Mouse (Mus musculus): ENCODE results near the gene Tbc1d2.
"Not testable (repeated sequence)": the region's sequence is repeated elsewhere in the genome, so short reads cannot be mapped to it uniquely, and the experiment has no call there.

Gene Tbc1d2

DNA sequence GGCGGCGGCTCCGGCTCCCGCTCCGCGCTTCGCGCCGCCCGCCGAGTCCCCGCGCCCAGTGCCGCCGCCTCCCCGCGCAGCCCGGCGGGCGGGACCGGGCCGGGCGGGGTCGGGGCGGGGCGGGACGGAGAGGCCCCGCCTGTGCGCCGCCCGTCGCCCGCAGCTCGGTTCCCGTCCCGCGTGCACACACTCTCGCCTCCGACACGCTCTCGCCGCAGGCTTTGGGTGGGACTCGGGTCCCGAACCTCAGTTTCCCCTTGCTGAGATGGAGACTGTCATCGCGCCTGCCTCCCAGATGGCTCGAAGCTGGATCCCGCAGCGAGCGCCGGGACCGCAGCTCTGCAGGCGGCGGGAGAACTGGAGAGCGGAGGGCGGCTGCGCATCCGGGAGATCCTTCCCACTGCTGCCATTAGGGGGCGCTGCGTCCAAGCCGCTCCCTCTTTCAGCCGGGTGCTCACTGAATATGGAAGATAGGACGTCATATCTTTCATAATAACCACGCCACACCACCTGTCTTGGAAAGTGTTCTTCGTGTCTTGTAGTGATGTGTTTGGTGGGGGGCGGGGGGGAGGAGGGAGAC lies 48.1 kb downstream of the Tbc1d2 start, which contains the start of gene Coro2a:
Gene Coro2a (minus strand): TSS at position 359 of the 580 bp plus-strand sequence.
- peak; percentile 81 for ATAC-seq (ENCODE audit: low TSS enrichment)

DNA sequence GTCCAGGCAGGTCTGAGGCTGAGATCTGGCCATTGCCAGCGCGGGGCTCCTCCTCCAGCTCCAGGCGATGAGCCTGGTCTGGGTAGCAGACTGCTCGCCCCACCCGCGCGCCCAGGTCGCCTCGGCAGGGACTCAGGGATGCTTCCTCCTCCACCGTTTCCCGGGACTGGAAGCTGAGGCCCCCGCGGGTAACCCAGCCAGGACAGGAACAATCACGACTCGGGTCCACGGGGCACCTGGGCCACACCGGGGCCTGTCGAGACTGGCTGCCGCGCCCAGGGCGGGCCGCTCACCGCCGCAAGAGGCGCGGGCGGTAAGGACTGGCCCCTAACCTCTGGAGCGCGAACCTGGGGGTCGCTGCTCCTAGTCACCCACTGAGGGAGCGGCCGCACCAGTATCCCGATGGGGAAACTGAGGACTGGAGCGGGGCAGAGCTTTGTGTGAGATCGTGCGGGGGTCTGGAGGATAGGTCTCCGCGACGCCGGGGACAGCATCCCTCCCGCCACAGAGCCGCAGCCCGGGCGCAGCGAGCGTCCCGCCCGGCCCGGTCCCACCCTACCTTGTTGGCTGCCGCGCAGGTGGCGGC lies 48.7 kb downstream of the Tbc1d2 start:
- peak; percentile 31 for ATAC-seq (ENCODE audit: low TSS enrichment)

DNA sequence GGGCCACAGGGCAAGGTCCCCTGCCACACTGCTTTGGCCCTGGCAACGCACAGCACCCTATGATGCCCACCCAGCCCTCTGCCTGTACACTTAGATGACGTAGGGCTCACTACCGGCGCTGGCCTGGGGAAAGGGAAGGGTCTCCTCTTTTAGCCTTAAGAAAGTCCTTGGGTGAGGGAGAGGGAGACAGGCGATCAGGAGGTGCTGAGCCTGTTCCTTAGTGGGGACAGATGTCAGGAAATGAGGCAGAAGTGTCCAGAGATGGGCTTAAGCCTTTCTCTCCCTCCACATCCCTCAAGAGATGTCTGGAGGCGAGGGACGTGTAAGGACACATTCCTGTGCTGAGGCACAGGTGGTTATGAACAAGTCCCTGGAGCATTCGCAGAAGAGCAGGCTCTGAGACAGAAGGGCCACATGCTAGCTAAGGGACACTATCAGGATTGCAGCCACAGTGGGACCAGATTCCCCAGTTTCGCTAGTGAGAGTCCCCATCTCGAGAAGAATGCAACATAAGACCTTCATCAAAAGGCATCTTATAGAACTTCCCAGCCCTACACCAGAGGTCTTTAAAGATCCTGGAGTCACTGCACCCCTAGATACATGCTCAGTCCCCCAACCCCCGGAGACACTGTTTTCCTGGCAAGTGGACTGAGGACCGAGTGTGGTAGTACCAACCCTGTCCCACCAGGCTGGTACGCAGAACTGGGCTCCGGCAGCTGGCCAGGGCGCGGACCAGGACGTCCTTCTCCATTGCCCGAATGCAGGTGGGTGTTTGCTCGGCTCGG lies 49.3 kb downstream of the Tbc1d2 start:
- no peak for ATAC-seq (ENCODE audit: low TSS enrichment)

DNA sequence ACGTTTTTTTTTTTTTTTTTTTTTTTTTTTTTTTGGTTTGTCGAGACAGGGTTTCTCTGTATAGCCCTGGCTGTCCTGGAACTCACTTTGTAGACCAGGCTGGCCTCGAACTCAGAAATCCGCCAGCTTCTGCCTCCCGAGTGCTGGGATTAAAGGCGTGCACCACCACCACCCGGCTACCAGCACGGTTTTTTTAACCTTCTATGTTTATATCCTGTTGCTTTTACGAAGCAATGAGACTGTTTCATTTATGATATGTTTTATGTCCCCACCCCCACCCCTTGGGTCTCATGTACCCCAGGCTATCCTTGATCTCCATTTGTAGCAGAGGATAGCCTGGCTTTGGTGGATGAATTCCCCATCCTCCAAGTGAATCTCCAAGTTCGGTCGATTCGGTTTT lies 50.4 kb downstream of the Tbc1d2 start:
- ATAC-seq (ENCODE audit: low TSS enrichment), result not testable (repeated sequence)

DNA sequence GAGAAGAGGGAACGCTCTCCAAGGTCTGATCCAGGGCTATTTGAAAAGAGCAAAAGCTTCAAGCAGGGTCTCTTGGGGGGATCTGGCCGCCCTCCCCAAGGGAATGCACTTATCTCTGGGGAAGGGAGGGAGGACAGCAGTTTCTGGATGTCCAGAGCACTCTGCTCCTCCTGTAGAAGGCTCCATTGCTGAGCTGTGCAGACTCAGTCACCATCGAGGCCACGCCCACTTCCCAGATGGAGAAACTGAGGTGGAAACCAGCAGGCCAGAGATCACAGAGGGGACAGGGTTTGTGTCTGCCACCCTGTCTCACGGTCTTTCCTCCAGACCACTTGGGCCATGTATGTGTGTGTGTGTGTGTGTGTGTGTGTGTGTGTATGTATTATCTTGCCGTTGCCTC lies 51.0 kb downstream of the Tbc1d2 start:
- no peak for ATAC-seq (ENCODE audit: low TSS enrichment)

DNA sequence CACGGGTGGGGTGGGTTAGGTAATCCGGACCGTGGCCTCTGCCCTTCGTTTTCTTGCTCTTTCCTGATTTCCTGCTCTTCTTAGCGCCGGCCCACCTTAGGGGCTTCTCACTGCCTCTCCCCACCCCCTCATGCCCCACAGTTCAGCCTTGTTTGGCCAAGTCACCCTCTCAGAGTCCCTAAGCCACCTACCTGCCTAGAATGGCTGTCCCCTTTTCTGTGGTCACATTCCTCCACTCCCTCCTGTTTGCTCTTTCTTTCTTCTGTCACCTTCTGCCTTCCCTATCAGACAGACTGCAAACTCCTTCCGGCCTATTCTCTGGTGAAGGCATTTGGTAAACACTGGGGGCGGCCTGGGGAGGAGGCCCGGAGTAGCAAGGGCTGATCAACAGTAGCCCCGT lies 51.9 kb downstream of the Tbc1d2 start:
- no peak for ATAC-seq (ENCODE audit: low TSS enrichment)

DNA sequence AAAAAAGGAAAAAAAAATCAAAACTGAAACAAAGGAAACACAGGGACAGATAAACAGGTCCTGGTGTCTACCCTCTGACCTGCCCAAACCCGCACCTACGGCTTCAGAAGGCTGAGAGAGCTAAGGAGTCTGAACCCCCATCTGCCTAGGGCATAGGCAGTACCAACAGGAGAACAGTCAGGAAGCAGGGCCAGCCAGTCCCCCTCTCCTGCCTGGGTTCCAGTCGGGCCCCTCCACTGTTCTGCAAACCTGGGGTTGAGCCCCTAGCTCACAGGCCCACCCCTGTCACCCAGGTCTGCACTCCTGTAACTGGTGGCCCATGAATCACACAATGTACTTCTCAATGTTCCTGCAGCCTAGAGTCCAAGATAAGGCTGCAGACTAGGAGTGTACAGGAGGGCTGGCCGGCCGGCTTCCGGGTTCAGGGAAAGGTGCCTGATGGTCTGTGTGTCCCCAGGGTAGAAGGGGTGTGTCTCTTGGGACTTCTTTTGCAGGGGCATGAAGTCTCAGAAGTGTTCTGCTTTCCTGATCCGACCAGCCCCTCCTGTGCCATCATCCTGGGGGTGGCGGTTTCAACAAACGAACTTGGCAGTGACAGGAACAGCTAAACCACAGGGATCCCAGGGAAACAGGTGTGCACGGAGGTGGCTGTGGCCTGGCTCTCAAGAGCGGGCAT lies 52.6 kb downstream of the Tbc1d2 start:
- ATAC-seq (ENCODE audit: low TSS enrichment), result no peak

DNA sequence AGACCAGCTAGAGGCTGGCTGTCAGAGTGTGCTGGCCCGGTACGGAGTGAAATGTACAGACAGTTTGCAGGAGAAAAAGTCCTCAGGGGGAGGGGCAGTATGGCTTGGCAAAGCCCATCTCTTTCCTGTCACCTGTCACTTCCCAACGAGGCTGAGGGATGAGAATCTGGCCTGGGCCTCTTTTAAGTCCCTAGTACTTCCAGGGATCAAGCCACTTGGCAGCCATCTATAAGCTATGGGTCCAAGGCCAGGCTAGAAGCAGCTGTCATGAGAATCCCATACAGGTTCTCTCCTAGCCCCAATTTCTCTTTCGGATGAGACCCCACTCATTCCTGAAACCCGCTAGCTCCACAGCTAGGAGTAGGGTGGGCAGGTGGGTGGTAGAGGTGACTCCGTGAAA lies 53.6 kb downstream of the Tbc1d2 start:
- no peak for ATAC-seq (ENCODE audit: low TSS enrichment)

DNA sequence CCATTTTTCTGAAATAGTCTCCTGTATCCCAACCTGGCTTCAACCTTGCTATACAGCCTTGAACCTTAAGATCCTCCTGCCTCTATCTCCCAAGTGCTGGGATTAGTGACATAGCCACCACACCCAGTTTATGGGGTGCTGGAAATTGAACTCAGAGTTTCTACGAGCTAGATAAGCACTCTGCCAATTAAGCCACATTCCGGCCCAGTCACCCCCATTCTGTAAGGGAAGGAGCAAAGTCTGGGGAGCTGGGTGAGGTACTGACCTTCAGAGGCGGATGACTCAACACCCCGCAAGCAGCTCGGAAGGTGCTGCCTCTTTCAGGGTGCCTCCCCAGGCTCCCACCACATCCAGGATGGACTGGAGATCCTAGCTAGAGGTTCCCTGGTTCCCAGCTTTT lies 55.9 kb downstream of the Tbc1d2 start:
- ATAC-seq (ENCODE audit: low TSS enrichment), result no peak

DNA sequence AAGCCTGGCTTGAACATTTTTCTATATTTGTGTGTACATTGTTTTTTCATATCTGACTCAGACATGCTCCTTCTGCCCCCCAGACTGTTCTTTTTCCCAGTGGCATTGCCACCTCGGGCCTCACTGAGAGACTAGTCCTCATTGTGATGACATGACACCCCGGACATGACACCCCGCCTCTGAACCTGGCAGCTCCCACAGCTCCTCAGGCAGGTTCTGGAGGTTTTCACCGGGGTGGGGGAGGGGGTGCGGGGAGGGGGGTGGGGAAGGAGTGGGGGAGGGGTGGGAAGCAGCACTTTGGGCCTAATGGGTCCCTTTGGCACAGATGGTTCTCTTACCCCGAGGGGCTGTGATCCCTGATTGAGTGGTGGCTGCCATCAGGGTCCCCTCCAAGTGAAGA lies 56.5 kb downstream of the Tbc1d2 start:
- no peak for ATAC-seq (ENCODE audit: low TSS enrichment)

DNA sequence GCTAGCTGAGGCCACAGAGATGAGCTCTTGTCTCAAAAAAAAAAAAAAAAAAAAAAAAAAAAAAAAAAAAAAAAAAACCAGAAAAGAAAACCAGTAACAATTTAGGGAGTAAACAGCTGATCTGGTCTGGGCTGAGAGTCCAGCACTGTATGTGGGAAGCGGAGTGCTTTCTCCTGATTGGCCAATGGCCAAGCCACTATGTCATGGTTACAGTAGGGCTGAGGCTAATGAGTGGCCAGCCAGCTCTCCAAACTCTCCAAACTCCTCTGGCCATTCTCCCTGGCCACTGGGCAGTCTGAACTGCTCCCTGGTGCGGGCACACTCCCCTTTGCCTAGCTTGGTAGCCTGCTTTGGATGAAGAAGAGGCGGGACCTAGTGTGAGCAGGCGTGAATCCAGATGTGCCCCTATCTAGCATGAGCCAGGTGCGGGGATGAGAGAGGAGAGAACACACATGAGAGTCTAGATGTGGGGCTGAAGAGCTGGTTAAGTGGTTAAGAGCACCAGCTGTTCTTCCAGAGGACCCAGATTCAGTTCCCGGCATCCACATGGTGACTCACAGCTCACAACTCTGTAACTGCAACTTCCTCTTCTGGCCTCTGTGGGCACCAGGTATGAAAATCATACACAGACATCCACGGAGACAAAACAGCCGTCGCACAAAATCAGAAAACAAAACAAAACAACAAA lies 58.0 kb downstream of the Tbc1d2 start:
- ATAC-seq (ENCODE audit: low TSS enrichment), result peak; percentile 15; the same call in 1 of the 2 replicates

DNA sequence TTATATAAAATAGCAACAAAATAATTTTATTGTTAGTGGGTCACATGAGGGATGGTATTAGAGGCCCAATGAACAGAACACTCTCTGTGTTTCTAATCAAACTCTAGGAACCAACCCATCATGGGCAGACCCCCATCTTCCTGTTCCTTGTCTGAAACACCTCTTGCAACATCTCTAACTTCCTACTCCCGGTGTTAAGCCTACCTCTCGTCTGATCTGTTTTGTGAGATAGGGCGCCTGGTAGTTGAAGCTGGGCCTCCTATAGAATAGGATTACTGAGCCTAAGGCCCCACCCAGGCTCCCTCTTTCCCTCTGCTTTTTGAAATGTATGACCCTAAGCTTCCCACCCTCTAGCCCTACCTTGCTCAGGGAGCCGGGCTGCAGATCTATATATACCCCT lies 59.2 kb downstream of the Tbc1d2 start:
- ATAC-seq (ENCODE audit: low TSS enrichment), result no peak

DNA sequence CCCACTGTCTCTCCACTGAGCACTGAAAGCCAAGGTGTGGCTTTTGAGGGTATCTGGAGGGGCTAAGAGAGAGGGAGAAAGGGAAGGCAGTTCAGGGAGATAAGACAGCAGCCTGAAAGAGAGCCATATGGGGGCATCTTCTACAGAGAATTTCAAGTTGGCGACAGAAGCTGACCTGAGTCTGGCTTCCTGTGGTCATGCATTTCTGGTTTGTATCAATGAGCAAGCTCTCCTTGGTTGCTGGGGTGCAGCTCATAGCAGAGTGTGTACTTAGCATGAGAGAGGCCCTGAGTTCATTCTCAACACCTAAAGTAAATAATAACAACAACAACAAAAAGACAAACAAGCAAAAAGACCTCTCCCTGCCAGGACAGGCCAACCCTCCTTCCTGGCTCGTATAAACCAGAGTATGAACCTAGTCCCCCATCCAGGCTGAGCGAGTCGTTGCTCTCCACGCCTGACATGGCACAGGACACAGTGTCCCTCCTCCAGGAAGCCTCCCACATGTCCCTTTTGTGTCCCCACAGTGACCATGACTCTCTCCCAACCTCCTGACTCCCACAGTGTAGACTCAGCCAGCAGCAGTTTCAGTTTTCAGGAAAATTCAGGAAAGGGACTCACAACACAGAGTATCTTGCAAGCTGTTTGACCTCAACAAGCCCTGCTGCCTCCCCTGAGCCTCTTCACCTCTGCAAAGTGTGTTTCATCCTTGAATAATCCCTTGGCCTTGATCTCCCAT lies 59.9 kb downstream of the Tbc1d2 start:
- no peak for ATAC-seq (ENCODE audit: low TSS enrichment)

DNA sequence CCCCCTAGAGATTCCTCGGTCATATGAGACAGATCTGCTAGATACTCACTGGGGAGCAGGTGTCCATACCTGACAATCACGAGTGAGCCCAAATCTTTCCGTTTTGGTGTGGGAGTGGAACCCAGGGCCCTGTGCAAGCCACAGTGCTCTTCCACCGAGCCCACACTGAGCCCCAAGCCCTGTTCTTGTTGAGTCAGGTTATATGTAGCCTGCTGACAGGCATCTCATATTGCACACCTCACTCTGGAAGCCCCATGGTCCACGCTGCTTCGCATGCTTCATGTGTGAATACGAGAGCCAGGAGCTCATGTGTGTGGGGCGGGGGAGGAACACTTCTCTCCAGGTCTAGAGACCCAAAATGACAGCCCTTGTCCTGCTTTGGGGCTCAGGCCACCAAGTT lies 60.9 kb downstream of the Tbc1d2 start:
- no peak for ATAC-seq (ENCODE audit: low TSS enrichment)

DNA sequence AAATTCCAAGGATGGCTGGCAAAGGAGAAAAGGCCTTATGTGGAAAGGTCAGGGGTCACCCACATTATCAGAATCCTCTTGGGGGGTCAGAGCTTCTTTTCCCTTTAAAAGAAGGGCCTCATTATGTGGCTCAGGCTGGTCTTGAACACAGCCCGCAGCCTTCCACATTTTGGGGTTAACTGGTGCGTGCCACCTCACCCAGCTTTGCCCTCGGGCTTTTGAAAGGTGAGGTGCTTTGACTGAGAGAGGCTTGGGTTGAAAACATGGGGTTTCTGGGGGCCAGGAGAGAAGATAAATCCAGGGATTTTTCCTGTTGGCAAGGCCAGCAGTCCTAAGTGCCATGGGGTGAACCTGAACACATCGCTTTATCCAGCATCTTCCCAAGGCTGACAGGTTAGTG lies 63.5 kb downstream of the Tbc1d2 start:
- ATAC-seq (ENCODE audit: low TSS enrichment), result no peak

DNA sequence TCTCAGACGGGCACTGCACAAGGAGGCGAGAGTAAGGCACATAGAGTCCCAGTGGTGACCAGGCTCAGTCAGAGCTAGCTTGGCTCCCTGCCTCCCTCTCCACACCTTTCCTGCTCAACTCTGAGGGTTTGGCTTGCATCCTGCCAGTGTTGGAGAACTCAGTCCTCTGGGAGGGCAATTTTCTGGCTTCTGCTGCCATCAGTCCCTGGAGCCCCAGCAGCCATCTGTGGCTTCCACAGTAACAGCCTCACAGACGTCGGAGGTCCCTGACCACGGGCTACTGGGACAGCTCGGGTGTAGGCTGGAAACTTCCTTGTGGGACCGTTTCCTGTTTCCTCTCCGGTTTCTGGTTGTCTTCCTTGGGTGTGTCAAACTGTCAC lies 64.2 kb downstream of the Tbc1d2 start:
- ATAC-seq (ENCODE audit: low TSS enrichment), result no peak

DNA sequence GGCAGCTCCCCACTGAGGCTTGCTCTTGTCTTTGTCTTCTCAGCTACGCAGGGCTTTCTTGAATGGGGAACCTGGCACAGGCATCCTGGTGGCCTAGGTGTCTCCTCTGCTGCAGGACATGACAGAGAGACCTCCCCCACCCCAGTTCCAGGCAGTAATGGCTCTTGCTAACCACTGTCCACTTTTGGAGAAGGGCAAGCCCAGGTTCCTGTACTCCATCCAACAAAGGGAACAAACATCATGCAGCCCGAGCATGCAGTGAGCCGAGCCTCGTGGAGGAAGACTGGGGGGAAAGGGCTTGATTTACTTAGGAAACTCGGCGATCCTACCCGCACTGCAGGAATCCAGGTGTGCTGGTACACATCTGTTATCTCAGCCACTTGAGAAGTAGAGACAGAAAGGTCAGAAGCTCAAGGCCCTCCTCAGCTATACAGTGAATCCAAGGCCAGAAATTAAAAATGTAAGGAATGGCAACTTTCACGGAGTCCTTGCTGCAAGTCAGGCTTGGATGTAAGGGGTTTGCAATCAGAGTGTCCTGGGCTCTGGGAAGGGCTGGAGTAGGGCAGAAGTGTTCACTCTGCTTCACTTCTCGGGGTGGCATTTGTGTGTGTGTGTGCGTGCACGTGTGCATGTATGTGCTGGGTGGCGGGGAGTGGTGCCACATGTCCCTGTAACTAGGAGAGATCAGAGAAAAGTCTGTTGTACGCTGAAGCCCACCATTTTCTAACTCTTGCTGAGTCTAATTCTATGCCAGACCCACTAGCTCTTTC lies 64.8 kb downstream of the Tbc1d2 start:
- no peak for ATAC-seq (ENCODE audit: low TSS enrichment)

DNA sequence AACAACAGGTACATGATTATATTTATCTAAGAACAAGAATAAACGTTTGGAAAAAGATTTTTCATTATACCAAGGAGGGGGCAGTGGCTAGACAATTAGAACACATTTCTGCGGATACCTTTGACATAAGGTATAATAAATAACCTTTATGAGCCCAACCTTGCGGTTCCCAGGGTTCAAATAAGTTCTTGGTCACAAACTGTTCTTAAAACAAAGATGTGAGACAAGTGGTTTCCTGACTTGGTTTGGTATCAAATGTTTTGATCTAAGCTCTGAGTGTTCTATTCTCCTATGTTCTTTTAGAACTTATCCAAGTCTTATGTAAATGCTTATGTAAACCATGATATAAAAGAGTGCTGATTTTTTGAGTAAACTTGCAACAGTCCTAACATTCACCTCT lies 65.5 kb downstream of the Tbc1d2 start:
- not testable (repeated sequence) for ATAC-seq (ENCODE audit: low TSS enrichment)

DNA sequence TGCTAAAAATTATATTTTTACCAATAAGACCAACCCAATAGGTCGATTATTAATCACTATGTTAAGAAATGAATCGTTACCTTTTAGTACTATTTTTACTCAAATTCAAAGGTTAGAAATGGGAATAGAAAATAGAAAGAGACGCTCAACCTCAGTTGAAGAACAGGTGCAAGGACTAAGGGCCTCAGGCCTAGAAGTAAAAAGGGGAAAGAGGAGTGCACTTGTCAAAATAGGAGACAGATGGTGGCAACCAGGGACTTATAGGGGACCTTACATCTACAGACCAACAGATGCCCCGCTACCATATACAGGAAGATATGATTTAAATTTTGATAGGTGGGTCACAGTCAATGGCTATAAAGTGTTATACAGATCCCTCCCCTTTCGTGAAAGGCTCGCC lies 65.9 kb downstream of the Tbc1d2 start:
- ATAC-seq (ENCODE audit: low TSS enrichment), result not testable (repeated sequence)

DNA sequence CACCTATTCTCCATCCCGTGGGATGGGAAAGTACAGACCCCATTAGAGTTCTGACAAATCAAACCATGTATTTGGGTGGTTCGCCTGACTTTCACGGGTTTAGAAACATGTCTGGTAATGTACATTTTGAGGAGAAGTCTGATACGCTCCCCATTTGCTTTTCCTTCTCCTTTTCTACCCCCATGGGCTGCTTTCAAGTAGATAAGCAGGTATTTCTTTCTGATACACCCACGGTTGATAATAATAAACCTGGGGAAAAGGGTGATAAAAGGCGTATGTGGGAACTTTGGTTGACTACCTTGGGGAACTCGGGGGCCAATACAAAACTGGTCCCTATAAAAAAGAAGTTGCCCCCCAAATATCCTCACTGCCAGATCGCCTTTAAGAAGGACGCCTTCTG lies 68.0 kb downstream of the Tbc1d2 start:
- not testable (repeated sequence) for ATAC-seq (ENCODE audit: low TSS enrichment)

DNA sequence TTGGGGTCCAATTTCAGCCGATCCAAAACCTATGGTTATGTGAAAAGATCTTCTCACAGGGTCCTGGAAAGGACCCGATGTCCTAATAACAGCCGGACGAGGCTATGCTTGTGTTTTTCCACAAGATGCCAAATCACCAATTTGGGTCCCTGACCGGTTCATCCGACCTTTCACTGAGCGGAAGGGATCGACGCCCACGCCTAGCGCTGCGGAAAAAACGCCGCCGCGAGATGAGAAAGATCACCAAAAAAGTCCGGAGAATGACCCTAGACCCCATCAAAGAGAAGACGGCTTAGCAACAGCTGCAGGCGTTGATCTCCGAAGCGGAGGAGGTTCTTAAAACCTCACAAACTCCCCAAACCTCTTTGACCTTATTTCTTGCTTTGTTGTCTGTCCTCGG lies 68.4 kb downstream of the Tbc1d2 start:
- ATAC-seq (ENCODE audit: low TSS enrichment), result not testable (repeated sequence)

Measured in frontal cortex, adult (tissue).